Mouse (Mus musculus) midbrain, postnatal 0 days (tissue): ENCODE data around the gene Magi2. TPM values are rescaled to one million over a fixed set of nuclear protein-coding genes. Genes with fewer than 3 reads are reported as not detected.

Experiments
- ATAC-seq: fragments of 200-750 bp; cut with Nextera tagmentation; 2 replicates; pipeline ENCODE4 v1.8.0; 2017; ENCODE audit warnings: moderate number of reproducible peaks, mild to moderate bottlenecking, moderate TSS enrichment, moderate library complexity; ENCODE audit not compliant: low FRiP score
- DNase-seq: peaks from one replicate; pipeline ENCODE4 v3.0.0-alpha.2; 2015; ENCODE audit warnings: low spot score
- H3K27ac ChIP-seq: fragments of 300-500 bp; sonication (generic); 2 replicates; pipeline ENCODE4 v1.5.1; 2014; ENCODE audit warnings: low read depth, mild to moderate bottlenecking, low read length, mixed read lengths
- H3K27me3 ChIP-seq: fragments of 300-500 bp; sonication (generic); 2 replicates; pipeline ENCODE4 v1.6.1; 2014; ENCODE audit warnings: low read length, control low read depth, mixed read lengths; ENCODE audit not compliant: insufficient read depth
- H3K36me3 ChIP-seq: fragments of 300-500 bp; sonication (generic); 2 replicates; pipeline ENCODE4 v1.6.1; 2014; ENCODE audit warnings: low read length, control low read depth, mixed read lengths; ENCODE audit not compliant: insufficient read depth
- H3K4me1 ChIP-seq: fragments of 300-500 bp; sonication (generic); 2 replicates; pipeline ENCODE4 v1.6.1; 2014; ENCODE audit warnings: mild to moderate bottlenecking, control low read depth, antibody characterized with exemption, low read length, mixed read lengths; ENCODE audit not compliant: insufficient read depth
- H3K4me2 ChIP-seq: fragments of 300-500 bp; sonication (generic); 2 replicates; pipeline ENCODE4 v1.6.1; 2014; ENCODE audit warnings: low read depth, mild to moderate bottlenecking, low read length, mixed read lengths; ENCODE audit not compliant: poor library complexity, severe bottlenecking
- H3K4me3 ChIP-seq: fragments of 300-500 bp; sonication (generic); 2 replicates; pipeline ENCODE4 v1.5.1; 2014; ENCODE audit warnings: low read depth, mild to moderate bottlenecking, low read length, moderate library complexity
- H3K9ac ChIP-seq: fragments of 300-500 bp; sonication (generic); replicated peaks from 2 replicates; pipeline ENCODE4 v1.6.1; 2014; ENCODE audit warnings: mild to moderate bottlenecking, low read length, moderate library complexity, mixed read lengths; ENCODE audit not compliant: poor library complexity, severe bottlenecking
- H3K9me3 ChIP-seq: fragments of 300-500 bp; sonication (generic); 2 replicates; pipeline ENCODE4 v1.6.1; 2016; ENCODE audit warnings: low read length, control low read depth
- CTCF ChIP-seq: IDR thresholded peaks from 2 replicates; pipeline ENCODE4 v1.5.1; 2016; ENCODE audit warnings: antibody characterized with exemption, mild to moderate bottlenecking
- WGBS: fragments of 180-500 bp; shearing (Covaris S2); extraction: QIAGEN DNeasy Blood & Tissue Kit; methylation state at CpG from one replicate; pipeline ENCODE4 v1.1.7; 2014; 5-methylcytosine and 5-hydroxymethylcytosine counted together
- polyA plus RNA-seq: library from polyadenylated mRNA; unstranded; fragments of >200 nt; fragmentation: Nextera tagmentation; extraction: Ambion mirVana; gene quantifications from 2 replicates; pipeline ENCODE4 v1.2.1, GENCODE M21; 2015
- total RNA-seq: library from RNA; depleted of rRNA; stranded (reverse); fragments of >200 nt; gene quantifications from 2 replicates; pipeline ENCODE4 v1.2.3, GENCODE M21; 2014

Magi2 gene
- total and polyA plus RNA-seq, 2 experiments from 2014 or later, result 20.0 to 59.3 TPM

DNA sequence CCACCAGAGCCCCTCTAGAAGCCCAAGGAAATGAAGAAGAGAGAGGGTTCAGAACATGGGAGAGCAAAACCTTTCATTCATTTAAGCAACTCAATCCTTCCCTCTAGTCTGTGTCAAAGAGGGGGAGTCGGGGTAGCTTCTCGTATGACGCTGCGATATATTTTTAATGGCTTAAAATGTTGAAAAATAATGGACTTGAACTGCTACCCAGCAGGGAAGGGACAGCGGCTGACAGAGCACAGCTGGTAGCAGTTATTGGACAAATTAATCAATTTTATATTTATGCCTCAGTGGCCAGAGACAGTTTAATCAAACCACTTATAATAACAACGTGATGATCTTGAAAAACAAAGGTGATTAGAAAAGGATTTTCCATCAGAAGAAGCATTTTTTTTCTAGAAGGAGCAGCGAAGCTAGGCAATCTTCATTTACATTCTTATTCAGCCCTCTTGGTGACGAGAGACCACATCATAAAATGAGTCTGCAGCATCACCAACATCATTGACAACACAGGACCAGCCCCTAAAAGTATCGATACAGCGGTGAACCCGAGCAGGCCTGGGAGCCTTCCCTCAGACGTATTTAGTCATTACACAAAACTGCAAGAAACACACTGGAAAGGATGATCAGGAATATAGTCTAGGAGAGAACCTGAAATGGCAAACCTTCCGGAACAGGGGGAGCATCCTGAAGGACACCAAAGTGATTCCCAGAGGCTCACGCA is 1407.4 kb downstream of the Magi2 start:
- H3K4me2 ChIP-seq, result no peak overlapping the region
- ATAC-seq, result no peak
- 67% methylated on average over 14 of the region's 14 CpGs for WGBS

DNA sequence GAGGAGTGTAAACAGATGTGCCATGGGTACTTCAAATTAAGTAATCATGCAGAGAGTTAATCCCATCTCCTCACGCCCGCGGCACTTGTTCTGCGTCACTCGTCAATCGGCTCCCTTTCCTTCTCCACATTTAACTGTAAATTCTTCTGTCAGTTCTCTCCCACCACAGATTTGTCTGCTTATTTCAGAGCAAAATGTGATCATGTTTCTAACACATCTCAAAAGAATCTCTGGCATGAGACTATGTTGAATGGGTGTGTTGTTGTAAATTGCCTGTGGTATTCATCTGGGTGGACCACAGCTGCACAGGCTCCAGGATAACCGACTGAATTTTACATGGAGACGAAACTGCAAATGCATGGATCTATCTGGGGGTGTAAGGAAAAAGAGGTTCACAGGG is 1408.0 kb downstream of the Magi2 start:
- Histone ChIP-seq H3K36me3 (no peaks in the 10 kb centered on the region), H3K27ac (no peak overlapping the region)
- 50% methylated on average over 8 of the region's 8 CpGs for WGBS

More for the DNA sequence above, 1407.4 kb downstream of the Magi2 start:
- TF ChIP-seq CTCF, result no peak
- DNase-seq, result no peak
- no peak overlapping the region for H3K27ac ChIP-seq
- no peaks in the 10 kb centered on the region for H3K27me3 ChIP-seq
- H3K4me1 ChIP-seq, result no peaks in the 10 kb centered on the region
- no peaks in the 10 kb centered on the region for H3K9me3 ChIP-seq
- H3K36me3 ChIP-seq, result no peaks in the 10 kb centered on the region
- no peak overlapping the region for H3K9ac ChIP-seq
- H3K4me3 ChIP-seq, result no peak overlapping the region

DNA sequence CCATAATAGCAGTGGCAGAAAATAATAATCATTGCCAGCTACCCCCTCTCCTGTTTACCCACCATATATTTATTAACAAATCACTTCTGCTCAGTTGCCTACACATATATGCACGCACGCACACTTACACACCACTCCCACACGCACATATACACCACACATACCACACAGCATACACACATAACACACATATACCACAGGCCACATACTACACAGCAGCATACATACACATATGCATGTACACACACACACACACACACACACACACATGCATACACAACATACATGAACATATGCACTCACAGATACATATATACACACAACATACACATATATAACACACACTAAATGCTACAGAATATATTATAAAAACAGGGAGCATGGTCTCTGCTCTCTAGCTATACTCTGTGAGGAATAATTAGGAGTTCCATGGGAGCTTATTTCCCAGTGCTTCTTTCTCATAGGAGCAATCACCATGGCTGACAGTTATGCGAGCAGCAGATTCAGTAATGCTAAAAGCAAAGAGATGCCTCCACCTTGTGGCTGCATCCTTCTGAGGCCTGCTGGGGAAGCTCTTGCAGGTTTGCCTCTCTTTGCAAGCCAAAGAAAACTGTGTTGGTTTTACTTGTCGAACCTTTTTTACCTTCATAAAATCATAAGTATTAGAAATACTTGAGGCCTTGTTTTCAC is 1410.6 kb downstream of the Magi2 start:
- DNase-seq (peak; percentile 78), ATAC-seq (0 out of 2 replicates have a peak, but pooled peaks have one; percentile 44)
- peak; percentile 85 for TF ChIP-seq CTCF
- H3K27me3 ChIP-seq, result no peaks in the 10 kb centered on the region
- H3K9ac ChIP-seq, result no peak overlapping the region
- H3K4me3 ChIP-seq, result no peak overlapping the region
- no peaks in the 10 kb centered on the region for H3K36me3 ChIP-seq
- H3K4me2 ChIP-seq, result no peak overlapping the region
- no peaks in the 10 kb centered on the region for H3K4me1 ChIP-seq
- WGBS, result 74% methylated on average over 5 of the region's 5 CpGs
- no peaks in the 10 kb centered on the region for H3K9me3 ChIP-seq
- H3K27ac ChIP-seq, result no peak overlapping the region

More for the DNA sequence above, 1408.0 kb downstream of the Magi2 start:
- Histone ChIP-seq H3K4me1 (no peaks in the 10 kb centered on the region), H3K4me2 (no peak overlapping the region), H3K4me3 (no peak overlapping the region), H3K27me3 (no peaks in the 10 kb centered on the region), H3K9me3 (no peaks in the 10 kb centered on the region), H3K9ac (no peak overlapping the region)
- ATAC-seq, result no peak
- TF ChIP-seq CTCF, result no peak
- DNase-seq, result no peak

DNA sequence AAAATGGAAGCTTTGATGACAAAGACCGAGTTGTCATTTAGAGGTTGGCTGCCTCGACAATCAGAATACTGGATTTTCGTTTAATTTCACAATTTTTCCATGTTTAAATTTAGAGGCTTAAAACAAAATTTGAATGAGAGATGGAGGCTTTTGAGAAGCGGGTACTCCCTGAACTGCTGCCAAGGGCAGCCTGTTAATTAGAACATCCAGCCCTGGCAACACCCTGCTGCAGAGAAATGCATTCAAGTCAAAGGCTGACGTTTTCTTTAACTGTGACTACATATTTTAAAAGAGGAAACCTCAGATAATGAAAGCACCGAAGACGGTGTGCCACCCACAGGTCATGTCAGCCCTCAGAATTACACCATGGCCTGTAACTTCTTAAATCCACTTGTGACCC is 1415.4 kb downstream of the Magi2 start:
- TF ChIP-seq CTCF, result no peak
- H3K36me3 ChIP-seq, result no peaks in the 10 kb centered on the region
- H3K4me3 ChIP-seq, result no peak overlapping the region
- 50% methylated on average over 7 of the region's 7 CpGs for WGBS
- H3K4me1 ChIP-seq, result no peaks in the 10 kb centered on the region
- H3K9ac ChIP-seq, result no peak overlapping the region
- DNase-seq (peak; percentile 37), ATAC-seq (no peak)
- H3K27ac ChIP-seq, result no peak overlapping the region
- no peak overlapping the region for H3K4me2 ChIP-seq
- no peaks in the 10 kb centered on the region for H3K27me3 ChIP-seq
- no peaks in the 10 kb centered on the region for H3K9me3 ChIP-seq

DNA sequence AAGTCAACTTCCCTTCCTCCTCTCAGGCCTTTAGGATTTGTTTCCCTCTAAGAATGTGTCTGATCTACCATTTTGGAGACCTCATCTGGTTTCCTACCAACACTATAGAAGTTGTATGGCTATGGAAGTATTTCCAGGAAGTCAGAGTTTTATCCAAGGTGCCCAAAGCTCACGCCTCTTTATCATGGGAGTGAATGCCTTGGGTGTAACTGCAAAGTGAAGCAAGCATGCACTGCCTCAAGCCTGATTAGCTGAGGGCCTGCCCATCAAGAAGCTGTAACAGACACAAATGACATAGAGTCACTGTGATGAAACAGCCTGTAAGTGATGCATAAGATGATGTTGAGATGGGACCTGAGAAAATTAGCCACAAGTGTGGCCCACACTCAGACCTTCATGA is 1416.9 kb downstream of the Magi2 start:
- no peak for TF ChIP-seq CTCF

DNA sequence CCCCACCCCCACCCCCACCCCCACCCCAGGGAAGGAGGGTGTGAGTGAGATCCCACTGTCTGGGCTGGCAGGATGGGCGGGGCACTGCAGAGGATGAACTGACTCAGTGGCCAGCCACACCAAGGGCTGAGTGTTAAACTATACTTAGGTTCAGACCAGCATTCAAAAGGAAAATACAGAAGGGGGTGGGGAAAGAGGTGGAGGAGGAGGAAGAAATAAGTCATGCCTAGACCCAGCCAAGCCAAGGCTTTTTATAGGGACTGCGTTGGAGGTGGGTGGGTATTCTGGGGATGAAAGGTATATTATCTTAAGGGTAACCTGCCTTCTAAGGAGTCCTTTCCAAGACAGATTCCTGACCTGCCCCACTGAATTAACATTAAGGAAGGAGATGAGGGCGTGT is 1420.1 kb downstream of the Magi2 start:
- Histone ChIP-seq H3K36me3 (no peaks in the 10 kb centered on the region), H3K4me2 (no peak overlapping the region), H3K27me3 (no peaks in the 10 kb centered on the region), H3K27ac (no peak overlapping the region), H3K4me1 (no peaks in the 10 kb centered on the region), H3K9ac (no peak overlapping the region), H3K4me3 (no peak overlapping the region), H3K9me3 (no peaks in the 10 kb centered on the region)
- no peak for TF ChIP-seq CTCF
- DNase-seq, result no peak
- WGBS, result 90% methylated on average over 3 of the region's 3 CpGs
- ATAC-seq, result no peak

More for the DNA sequence above, 1416.9 kb downstream of the Magi2 start:
- H3K27ac ChIP-seq, result no peak overlapping the region
- ATAC-seq, result no peak
- no peak overlapping the region for H3K9ac ChIP-seq
- no peaks in the 10 kb centered on the region for H3K9me3 ChIP-seq
- no peak for DNase-seq
- H3K4me2 ChIP-seq, result no peak overlapping the region
- no peaks in the 10 kb centered on the region for H3K4me1 ChIP-seq
- H3K4me3 ChIP-seq, result no peak overlapping the region
- no peaks in the 10 kb centered on the region for H3K36me3 ChIP-seq
- WGBS, result 92% methylated on average over 1 of the region's 1 CpGs
- H3K27me3 ChIP-seq, result no peaks in the 10 kb centered on the region
